Mouse (Mus musculus): ENCODE data around the gene Taco1. TPM values are rescaled to one million over a fixed set of nuclear protein-coding genes. Genes with fewer than 3 reads are reported as not detected.
"Not testable (repeated sequence)": the region's sequence is repeated elsewhere in the genome, so short reads cannot be mapped to it uniquely, and the experiment has no call there.

Taco1 gene
- polyA plus RNA-seq, 1 experiment = 6.6 TPM

DNA sequence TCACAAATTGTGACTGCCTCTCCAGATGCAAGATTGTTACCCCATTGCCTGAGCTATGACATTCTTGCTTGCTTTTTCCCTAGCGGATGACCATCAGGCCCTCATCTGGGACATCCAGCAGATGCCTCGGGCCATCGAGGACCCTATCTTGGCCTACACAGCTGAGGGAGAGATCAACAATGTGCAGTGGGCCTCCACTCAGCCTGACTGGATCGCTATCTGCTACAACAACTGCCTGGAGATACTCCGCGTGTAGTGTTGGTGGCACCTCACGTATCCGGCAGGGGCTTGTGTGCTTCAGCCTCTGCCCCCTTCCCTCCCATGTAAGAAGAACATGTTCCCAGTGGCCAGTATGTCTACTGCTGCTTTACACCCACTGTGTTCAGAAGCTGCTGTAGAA, 11.3 kb upstream of the Taco1 start:
- Histone ChIP-seq H3K4me1 (ENCODE audit: control insufficient read depth, insufficient read depth, low read length) (no peaks in the 10 kb centered on the region), H3K4me3 (replicated peaks; ENCODE audit: control insufficient read depth, low read depth, low read length) (no peak overlapping the region), H3K27ac (ENCODE audit: control insufficient read depth, insufficient read depth, low read depth, low read length, poor library complexity) (no peak overlapping the region)
- whole genome bisulfite sequencing = 91% methylated on average over 8 of the region's 8 CpGs
- TF ChIP-seq POLR2A (IDR thresholded peaks at IDR 0.05; ENCODE audit: borderline replicate concordance, control insufficient read depth, low read depth, low read length) = no peak
- TF ChIP-seq CTCF (IDR thresholded peaks at IDR 0.05; ENCODE audit: control insufficient read depth, insufficient read depth, low read length) = no peak

DNA sequence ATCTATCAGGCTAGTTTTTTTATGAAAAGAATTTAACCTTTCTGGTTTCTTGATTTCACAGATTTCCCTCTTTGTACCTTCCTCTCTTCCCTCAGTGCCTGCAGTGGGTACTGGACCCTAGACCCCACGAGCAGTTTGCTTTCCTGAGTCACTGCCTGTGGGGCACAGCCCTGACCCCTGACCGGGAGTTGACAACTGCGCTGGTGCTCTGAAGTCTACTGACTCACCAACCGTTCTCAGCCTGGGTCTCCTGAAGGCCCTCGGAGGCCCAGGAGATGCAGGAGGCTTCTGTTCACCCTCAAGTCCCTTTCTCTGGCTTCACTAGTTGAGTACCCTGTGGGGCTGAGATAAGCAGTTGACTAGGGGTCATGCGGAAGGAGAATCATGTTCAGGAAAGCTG, 10.5 kb upstream of the Taco1 start:
- WGBS = 78% methylated on average over 6 of the region's 6 CpGs
- Histone ChIP-seq H3K4me1 (ENCODE audit: control insufficient read depth, insufficient read depth, low read length) (no peaks in the 10 kb centered on the region), H3K4me3 (replicated peaks; ENCODE audit: control insufficient read depth, low read depth, low read length) (no peak overlapping the region), H3K27ac (ENCODE audit: control insufficient read depth, insufficient read depth, low read depth, low read length, poor library complexity) (no peak overlapping the region)
- TF ChIP-seq POLR2A (IDR thresholded peaks at IDR 0.05; ENCODE audit: borderline replicate concordance, control insufficient read depth, low read depth, low read length) = no peak
- no peak for TF ChIP-seq CTCF (IDR thresholded peaks at IDR 0.05; ENCODE audit: control insufficient read depth, insufficient read depth, low read length)

DNA sequence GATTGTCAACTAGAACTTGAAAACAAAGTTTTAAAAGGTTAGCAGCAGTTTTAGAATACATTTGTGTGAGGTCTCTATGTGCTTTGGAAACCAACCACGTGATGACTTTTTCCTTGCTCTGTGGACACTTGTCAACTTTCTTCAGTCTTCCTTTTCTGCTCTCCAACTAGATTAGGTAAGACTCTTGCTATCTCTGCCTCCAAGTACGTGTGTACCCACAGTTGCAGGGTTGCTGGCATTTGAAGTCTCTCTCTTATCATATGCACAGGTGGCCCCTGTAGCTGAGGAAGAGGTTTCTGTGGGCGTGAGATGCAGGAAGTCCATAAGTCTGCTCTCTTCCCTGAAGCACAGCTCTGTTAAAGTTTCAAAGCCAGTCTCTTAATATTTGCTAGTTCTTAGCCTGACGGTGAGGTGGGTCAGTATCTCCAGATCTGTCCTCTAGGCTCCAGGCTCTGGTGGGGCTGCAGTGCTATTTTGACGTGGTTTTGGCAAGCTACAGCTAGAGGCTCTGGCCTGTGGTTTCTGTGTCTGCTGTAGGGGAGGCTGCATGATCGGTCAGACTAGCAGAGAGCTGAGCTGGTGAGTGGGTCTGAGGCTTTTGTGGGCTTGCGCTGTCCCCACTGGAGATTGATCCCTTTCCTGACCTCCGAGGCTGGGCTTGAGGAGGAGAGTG, 8.9 kb upstream of the Taco1 start:
- H3K27ac ChIP-seq (ENCODE audit: control insufficient read depth, insufficient read depth, low read depth, low read length, poor library complexity) = peak overlapping the region; percentile 54
- WGBS = 23% methylated on average over 8 of the region's 8 CpGs
- H3K4me3 ChIP-seq (replicated peaks; ENCODE audit: control insufficient read depth, low read depth, low read length) = no peak overlapping the region
- TF ChIP-seq CTCF (IDR thresholded peaks at IDR 0.05; ENCODE audit: control insufficient read depth, insufficient read depth, low read length) = no peak
- TF ChIP-seq POLR2A (IDR thresholded peaks at IDR 0.05; ENCODE audit: borderline replicate concordance, control insufficient read depth, low read depth, low read length) = no peak
- no peaks in the 10 kb centered on the region for H3K4me1 ChIP-seq (ENCODE audit: control insufficient read depth, insufficient read depth, low read length)

DNA sequence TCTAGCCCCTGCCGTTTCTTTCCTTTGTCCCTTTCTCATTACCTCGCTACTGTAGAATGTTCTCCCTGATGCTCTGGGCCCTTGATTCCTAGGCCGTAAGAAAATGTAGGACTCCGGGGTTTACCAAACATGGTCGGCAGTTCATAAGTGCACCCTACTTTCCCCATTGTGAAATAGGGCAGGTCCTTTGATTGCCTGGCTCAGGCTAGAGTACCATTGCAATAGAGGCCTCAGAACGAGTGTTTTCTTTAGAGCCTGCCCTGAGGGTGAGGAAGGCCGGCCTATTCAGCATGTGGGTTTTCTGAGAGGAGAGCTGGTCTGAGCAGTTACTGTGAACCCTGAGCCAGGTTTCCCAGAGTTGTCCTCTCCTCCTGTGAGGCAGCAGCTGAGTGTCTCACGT, 7.8 kb upstream of the Taco1 start:
- H3K4me1 ChIP-seq (ENCODE audit: control insufficient read depth, insufficient read depth, low read length) = no peaks in the 10 kb centered on the region
- no peak overlapping the region for H3K27ac ChIP-seq (ENCODE audit: control insufficient read depth, insufficient read depth, low read depth, low read length, poor library complexity)
- no peak overlapping the region for H3K4me3 ChIP-seq (replicated peaks; ENCODE audit: control insufficient read depth, low read depth, low read length)
- 81% methylated on average over 8 of the region's 8 CpGs for WGBS
- TF ChIP-seq POLR2A (IDR thresholded peaks at IDR 0.05; ENCODE audit: borderline replicate concordance, control insufficient read depth, low read depth, low read length) (no peak), CTCF (IDR thresholded peaks at IDR 0.05; ENCODE audit: control insufficient read depth, insufficient read depth, low read length) (no peak)

DNA sequence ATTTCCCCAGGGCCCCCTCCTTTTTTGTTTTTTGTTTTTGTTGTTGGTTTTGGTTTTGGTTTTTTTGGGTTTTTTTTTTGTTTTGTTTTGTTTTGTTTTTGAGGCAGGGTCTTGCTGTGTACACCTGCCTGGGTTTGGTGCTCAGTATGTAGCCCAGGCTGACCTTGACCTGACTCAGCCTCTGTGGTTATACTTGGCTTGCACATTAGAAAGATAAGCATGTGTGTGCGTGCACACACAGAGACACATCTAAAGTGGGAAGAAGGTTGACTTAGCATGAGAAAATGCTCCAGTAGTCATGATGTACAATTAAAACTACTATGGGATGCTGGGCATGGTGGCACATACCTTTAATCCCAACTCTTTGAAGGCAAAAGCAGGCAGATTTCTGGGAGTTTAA, 5.3 kb upstream of the Taco1 start:
- WGBS = 77% methylated on average over 1 of the region's 1 CpGs
- TF ChIP-seq POLR2A (IDR thresholded peaks at IDR 0.05; ENCODE audit: borderline replicate concordance, control insufficient read depth, low read depth, low read length) = no peak
- no peak for TF ChIP-seq CTCF (IDR thresholded peaks at IDR 0.05; ENCODE audit: control insufficient read depth, insufficient read depth, low read length)
- Histone ChIP-seq H3K27ac (ENCODE audit: control insufficient read depth, insufficient read depth, low read depth, low read length, poor library complexity) (no peak overlapping the region), H3K4me3 (replicated peaks; ENCODE audit: control insufficient read depth, low read depth, low read length) (no peak overlapping the region), H3K4me1 (ENCODE audit: control insufficient read depth, insufficient read depth, low read length) (no peaks in the 10 kb centered on the region)

DNA sequence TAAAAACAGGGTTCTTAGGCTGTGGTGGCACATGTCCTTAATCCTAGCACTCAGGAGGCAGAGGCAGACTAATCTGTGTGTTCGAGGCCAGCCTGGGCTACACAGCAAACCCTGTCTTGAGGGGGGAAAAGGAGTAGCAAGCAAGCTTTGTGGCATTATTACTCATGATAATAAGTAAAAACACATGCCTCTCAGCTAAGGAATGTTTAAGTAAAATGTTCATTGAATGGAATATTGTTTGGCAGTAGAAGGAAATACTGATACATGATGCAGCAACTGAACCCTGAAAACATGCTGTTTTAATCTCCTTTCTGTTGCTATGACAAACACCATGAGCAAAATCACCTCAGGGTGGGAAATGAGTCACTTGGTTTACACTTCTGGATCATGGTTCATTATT, 4.5 kb upstream of the Taco1 start:
- Histone ChIP-seq H3K27ac (ENCODE audit: control insufficient read depth, insufficient read depth, low read depth, low read length, poor library complexity) (no peak overlapping the region), H3K4me1 (ENCODE audit: control insufficient read depth, insufficient read depth, low read length) (no peaks in the 10 kb centered on the region), H3K4me3 (replicated peaks; ENCODE audit: control insufficient read depth, low read depth, low read length) (no peak overlapping the region)
- WGBS = 95% methylated on average over 1 of the region's 1 CpGs
- TF ChIP-seq CTCF (IDR thresholded peaks at IDR 0.05; ENCODE audit: control insufficient read depth, insufficient read depth, low read length) = no peak
- TF ChIP-seq POLR2A (IDR thresholded peaks at IDR 0.05; ENCODE audit: borderline replicate concordance, control insufficient read depth, low read depth, low read length) = no peak

DNA sequence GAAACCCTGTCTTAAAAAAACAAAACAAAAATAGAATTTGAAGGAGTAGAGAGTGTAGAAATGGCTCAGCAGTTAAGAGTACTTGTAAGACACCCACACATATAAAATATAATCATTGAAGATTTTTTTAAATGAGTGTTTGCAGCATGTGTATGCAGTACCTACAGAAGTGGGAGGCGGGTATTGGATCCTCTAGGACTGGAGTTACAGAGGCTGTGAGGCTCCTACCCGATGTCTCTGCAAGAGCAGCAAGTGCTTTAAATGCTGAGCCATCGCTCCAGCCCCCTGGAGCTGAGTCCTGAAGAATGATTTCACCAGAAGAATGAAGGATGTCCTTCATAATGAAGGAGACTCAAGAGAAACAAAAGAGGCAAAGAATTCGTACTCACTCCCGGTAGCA, 2.1 kb upstream of the Taco1 start:
- H3K4me3 ChIP-seq (replicated peaks; ENCODE audit: control insufficient read depth, low read depth, low read length) = no peak overlapping the region
- WGBS = 91% methylated on average over 5 of the region's 5 CpGs
- H3K27ac ChIP-seq (ENCODE audit: control insufficient read depth, insufficient read depth, low read depth, low read length, poor library complexity) = no peak overlapping the region
- TF ChIP-seq POLR2A (IDR thresholded peaks at IDR 0.05; ENCODE audit: borderline replicate concordance, control insufficient read depth, low read depth, low read length) (no peak), CTCF (IDR thresholded peaks at IDR 0.05; ENCODE audit: control insufficient read depth, insufficient read depth, low read length) (no peak)
- H3K4me1 ChIP-seq (ENCODE audit: control insufficient read depth, insufficient read depth, low read length) = peaks cover 2% of the 10 kb centered on the region; the same call in 1 of the 2 replicates

DNA sequence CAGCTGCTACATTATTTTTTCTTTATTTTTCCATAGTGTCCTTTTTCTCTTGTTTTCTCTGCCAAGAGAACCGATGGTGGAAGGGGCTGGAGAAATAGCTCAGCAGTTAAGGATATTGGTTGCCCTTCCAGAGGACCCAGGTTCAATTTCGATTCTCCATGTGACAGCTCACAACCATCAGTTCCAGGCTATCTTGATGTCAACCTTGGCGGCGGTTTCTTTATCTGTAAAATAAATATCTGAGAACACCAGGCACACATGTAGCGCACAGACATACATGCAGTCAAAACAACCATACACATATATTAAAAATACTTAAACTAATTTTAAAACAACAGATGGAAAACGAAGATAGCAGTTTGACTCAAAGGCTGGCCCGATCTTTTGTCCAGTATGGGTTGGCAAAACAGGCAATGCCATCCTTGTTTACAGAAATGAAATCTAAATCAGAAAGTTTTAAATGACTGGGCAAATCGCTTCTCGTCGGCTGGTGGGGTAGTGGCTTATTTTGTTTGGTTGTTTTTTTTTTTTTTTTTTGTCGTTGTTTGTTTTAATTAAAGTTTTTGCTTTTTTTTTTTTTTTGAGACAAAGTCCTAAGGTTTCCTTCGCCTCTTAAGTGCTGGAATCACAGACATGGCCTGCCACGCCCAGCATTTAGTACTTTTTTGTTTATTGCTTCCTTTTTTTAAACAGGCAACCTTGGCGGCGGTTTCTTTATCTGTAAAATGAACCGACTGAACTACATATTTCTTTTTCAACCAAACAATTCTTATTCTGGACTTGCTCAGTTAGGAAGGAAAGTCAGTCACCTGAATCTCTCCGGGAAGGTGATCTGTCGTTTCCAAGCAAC, 563 bp upstream of the Taco1 start:
- Histone ChIP-seq H3K27ac (ENCODE audit: control insufficient read depth, insufficient read depth, low read depth, low read length, poor library complexity) (peak overlapping the region; percentile 92), H3K4me3 (replicated peaks; ENCODE audit: control insufficient read depth, low read depth, low read length) (peak overlapping the region; percentile 96), H3K4me1 (ENCODE audit: control insufficient read depth, insufficient read depth, low read length) (peaks cover 2% of the 10 kb centered on the region; the same call in 1 of the 2 replicates)
- 26% methylated on average over 18 of the region's 18 CpGs for WGBS
- no peak for TF ChIP-seq POLR2A (IDR thresholded peaks at IDR 0.05; ENCODE audit: borderline replicate concordance, control insufficient read depth, low read depth, low read length)
- TF ChIP-seq CTCF (IDR thresholded peaks at IDR 0.05; ENCODE audit: control insufficient read depth, insufficient read depth, low read length) = no peak

DNA sequence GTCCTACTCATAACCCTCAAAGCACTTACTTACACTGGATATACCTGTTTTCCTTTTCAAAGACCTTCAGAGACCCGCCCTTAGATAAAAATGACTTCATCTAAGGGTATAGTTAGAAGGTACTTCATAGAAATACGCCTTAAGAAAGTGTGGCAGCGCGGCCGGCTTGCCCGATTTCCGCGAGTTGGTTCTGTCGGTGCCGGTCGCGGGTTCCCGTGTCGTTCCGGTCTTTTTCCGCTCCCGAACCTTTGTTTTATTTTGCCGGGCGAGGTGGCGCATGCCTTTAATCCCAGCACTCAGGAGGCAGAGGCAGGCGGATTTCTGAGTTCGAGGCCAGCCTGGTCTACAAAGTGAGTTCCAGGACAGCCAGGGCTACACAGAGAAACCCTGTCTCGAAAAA, 755 bp downstream of the Taco1 start:
- 7% methylated on average over 23 of the region's 23 CpGs for WGBS
- not testable (repeated sequence) for H3K27ac ChIP-seq (ENCODE audit: control insufficient read depth, insufficient read depth, low read depth, low read length, poor library complexity); H3K4me1 ChIP-seq (ENCODE audit: control insufficient read depth, insufficient read depth, low read length)
- H3K4me3 ChIP-seq (replicated peaks; ENCODE audit: control insufficient read depth, low read depth, low read length) = peak overlapping the region; percentile 96
